Comparison of ENCODE assay signal across 19 mouse cellular contexts in the genomic region with DNA sequence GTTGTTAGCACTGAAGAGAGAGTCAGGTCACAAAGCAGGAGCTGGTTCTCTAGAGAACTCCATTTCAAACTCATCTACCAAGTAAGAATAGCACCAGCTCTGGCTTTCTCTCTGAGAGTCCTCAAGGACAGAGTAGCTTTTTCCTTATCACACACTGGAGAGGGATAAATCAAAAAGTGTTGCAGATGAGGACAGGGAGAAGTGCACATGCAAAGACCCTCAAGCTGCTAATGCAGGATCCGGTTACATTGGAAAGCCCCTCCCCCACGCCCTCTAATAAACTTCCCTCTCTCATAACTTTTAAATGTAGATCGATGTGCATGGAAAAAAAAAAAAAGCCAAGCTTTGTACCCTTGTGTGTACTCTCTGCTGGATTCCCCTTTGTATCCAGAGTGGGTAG.
DNase-seq lines count a peak whose midpoint lies in the region; ATAC-seq and TF ChIP-seq lines count a peak whose summit lies in the region.
"Had no signal": no experiment of that assay in that cellular context is flagged by ENCODE, and none has a peak within 500 bp of the region (broad histone marks: within the 10 kb centered on the region; RNA-seq: fewer than 3 reads in every experiment).

No protein-coding gene starts in this region.

- no peak overlapping the region for H3K4me2 ChIP-seq in midbrain, embryonic 14.5 days (ENCODE audit: low read length)
- H3K4me2 ChIP-seq in midbrain, embryonic 16.5 days (ENCODE audit: low read length), result no peak overlapping the region
- H3K4me2 ChIP-seq: embryonic facial prominence, embryonic 13.5 days; forebrain, embryonic 13.5 days; heart, embryonic 13.5 days; hindbrain, embryonic 15.5 days had no signal

- H3K27ac ChIP-seq in midbrain, embryonic 14.5 days (replicated peaks; ENCODE audit: low read depth, low read length), result no peak overlapping the region
- H3K27ac ChIP-seq in midbrain, embryonic 16.5 days (ENCODE audit: low read length), result no peak overlapping the region
- no peak overlapping the region for H3K27ac ChIP-seq in heart, adult 2 months
- H3K27ac ChIP-seq: embryonic facial prominence, embryonic 13.5 days; forebrain, embryonic 13.5 days; heart, embryonic 13.5 days; hindbrain, embryonic 15.5 days had no signal

- TF ChIP-seq POLR2A in heart, adult 2 months (IDR thresholded peaks at IDR 0.05; ENCODE audit: insufficient read depth, low read depth, low read length), result no peak

- no peak for TF ChIP-seq EP300 in heart, adult 2 months (IDR thresholded peaks at IDR 0.05; ENCODE audit: insufficient read depth, low read depth, low read length)

- ATAC-seq in frontal cortex, adult (ENCODE audit: low TSS enrichment), result peak; percentile 34; the same call in 1 of the 2 replicates
- ATAC-seq in midbrain, embryonic 14.5 days (ENCODE audit: low FRiP score, low TSS enrichment), result no peak
- no peak for ATAC-seq in midbrain, embryonic 16.5 days
- ATAC-seq: activated CD4-positive, CD25-positive, alpha-beta regulatory T cell, adult 4 months; forebrain, embryonic 13.5 days; inflammation-experienced regulatory T-cells, adult 6 months; Patski had no signal

- no peaks in the 10 kb centered on the region for H3K36me3 ChIP-seq in midbrain, embryonic 14.5 days (ENCODE audit: control insufficient read depth, insufficient read depth, low read length)
- H3K36me3 ChIP-seq in midbrain, embryonic 16.5 days (ENCODE audit: control insufficient read depth, insufficient read depth, low read length), result no peaks in the 10 kb centered on the region
- no peaks in the 10 kb centered on the region for H3K36me3 ChIP-seq in heart, adult 2 months (ENCODE audit: control insufficient read depth, insufficient read depth, low read length)
- H3K36me3 ChIP-seq: embryonic facial prominence, embryonic 13.5 days; heart, embryonic 13.5 days; hindbrain, embryonic 15.5 days had no signal

- 0 out of 2 replicates have a peak, but pooled peaks cover 3% of the 10 kb centered on the region for H3K27me3 ChIP-seq in midbrain, embryonic 14.5 days (ENCODE audit: control insufficient read depth, insufficient read depth, low read length)
- H3K27me3 ChIP-seq in midbrain, embryonic 16.5 days (ENCODE audit: control insufficient read depth, insufficient read depth, low read depth, low read length), result no peaks in the 10 kb centered on the region
- no peaks in the 10 kb centered on the region for H3K27me3 ChIP-seq in heart, adult 2 months (ENCODE audit: control insufficient read depth, insufficient read depth, low read length)
- H3K27me3 ChIP-seq: CH12.LX; embryonic facial prominence, embryonic 13.5 days; forebrain, embryonic 13.5 days; heart, embryonic 13.5 days; hindbrain, embryonic 15.5 days; Patski had no signal

- H3K4me1 ChIP-seq in midbrain, embryonic 14.5 days (ENCODE audit: control insufficient read depth, insufficient read depth, low read length), result no peaks in the 10 kb centered on the region
- no peaks in the 10 kb centered on the region for H3K4me1 ChIP-seq in midbrain, embryonic 16.5 days (ENCODE audit: control insufficient read depth, insufficient read depth, low read length)
- no peaks in the 10 kb centered on the region for H3K4me1 ChIP-seq in heart, adult 2 months (ENCODE audit: control insufficient read depth, insufficient read depth, low read length)
- H3K4me1 ChIP-seq: embryonic facial prominence, embryonic 13.5 days; forebrain, embryonic 13.5 days; heart, embryonic 13.5 days; hindbrain, embryonic 15.5 days had no signal

- no peak overlapping the region for H3K4me3 ChIP-seq in midbrain, embryonic 14.5 days (replicated peaks; ENCODE audit: low read depth, low read length)
- H3K4me3 ChIP-seq in midbrain, embryonic 16.5 days (ENCODE audit: low read depth, low read length), result no peak overlapping the region
- no peak overlapping the region for H3K4me3 ChIP-seq in heart, adult 2 months
- H3K4me3 ChIP-seq: embryonic facial prominence, embryonic 13.5 days; forebrain, embryonic 13.5 days; heart, embryonic 13.5 days; hindbrain, embryonic 15.5 days had no signal

- no peaks in the 10 kb centered on the region for H3K79me2 ChIP-seq in heart, adult 2 months (replicated peaks; ENCODE audit: control insufficient read depth, insufficient read depth, low read length)

- no peaks in the 10 kb centered on the region for H3K9me3 ChIP-seq in midbrain, embryonic 14.5 days (ENCODE audit: control insufficient read depth, low read length)
- no peaks in the 10 kb centered on the region for H3K9me3 ChIP-seq in midbrain, embryonic 16.5 days (replicated peaks; ENCODE audit: control insufficient read depth, low read length, poor library complexity, severe bottlenecking)
- H3K9me3 ChIP-seq: embryonic facial prominence, embryonic 13.5 days; forebrain, embryonic 13.5 days; heart, embryonic 13.5 days; hindbrain, embryonic 15.5 days had no signal

- no peak for TF ChIP-seq CTCF in heart, adult 2 months (IDR thresholded peaks at IDR 0.05)

- no peak overlapping the region for H3K9ac ChIP-seq in midbrain, embryonic 14.5 days (replicated peaks; ENCODE audit: low read length)
- H3K9ac ChIP-seq in midbrain, embryonic 16.5 days (ENCODE audit: low read depth, low read length), result no peak overlapping the region
- H3K9ac ChIP-seq in heart, adult 2 months (ENCODE audit: low read depth, low read length), result no peak overlapping the region
- H3K9ac ChIP-seq: embryonic facial prominence, embryonic 13.5 days; forebrain, embryonic 13.5 days; heart, embryonic 13.5 days; hindbrain, embryonic 15.5 days had no signal

- no peak for DNase-seq in frontal cortex, adult 2 months (ENCODE audit: extremely low spot score in 1 of 2, low spot score in 1 of 2)
- peak; percentile 32 for DNase-seq in midbrain, embryonic 14.5 days
- peak; percentile 37 for DNase-seq in embryo, embryonic 10.5 days (ENCODE audit: low spot score)
- DNase-seq in hindlimb bud, embryonic 11.5 days (ENCODE audit: extremely low spot score, low read depth, low spot score), result peak; percentile 1
- no peak for DNase-seq in heart, adult 2 months
- DNase-seq: adrenal gland, postnatal 14 days; cerebellum, adult 9-11 months; gastrocnemius, postnatal 25 days; heart, postnatal 36 days had no signal

- intact Hi-C loops in heart, adult 2 months (cut with DNase I), result no loop called here

- WGBS in midbrain, embryonic 14.5 days, result 12% methylated on average over 3 of the region's 3 CpGs
- WGBS in midbrain, embryonic 16.5 days, result 17% methylated on average over 3 of the region's 3 CpGs
- 43% methylated on average over 3 of the region's 3 CpGs for whole genome bisulfite sequencing in heart, adult 2 months

Comparison
In these comparisons a context has a peak if more than half of its experiments do, and no peak if none do; other contexts are left out.
1. DNase-seq: peak in midbrain, embryonic 14.5 days (single experiment), embryo, embryonic 10.5 days (single experiment) and hindlimb bud, embryonic 11.5 days (single experiment); none in frontal cortex, adult 2 months (0 of 2) and heart, adult 2 months (0 of 2).